In the genomic region with DNA sequence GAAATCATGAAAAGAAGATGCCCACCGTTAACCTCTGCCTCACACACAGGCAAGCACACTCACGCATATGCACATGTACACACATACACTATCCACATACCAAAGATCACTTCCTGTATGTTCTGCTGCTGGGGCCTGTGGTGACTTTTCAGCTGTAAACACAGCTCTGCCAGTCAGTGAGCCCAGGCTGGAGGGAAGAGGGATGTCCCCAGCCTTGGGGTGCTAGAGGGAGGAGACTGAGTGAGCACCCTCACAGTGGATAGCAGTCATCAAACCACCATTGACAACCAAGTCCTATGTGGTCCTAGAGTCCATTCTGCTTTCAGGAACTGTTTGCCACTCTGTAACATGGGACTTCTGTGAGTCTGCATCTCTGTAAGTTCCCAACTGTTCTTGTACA, we compare ENCODE assay signal across 14 mouse cellular contexts. TPM values are rescaled to one million over a fixed set of nuclear protein-coding genes. Genes with fewer than 3 reads are reported as not detected.
DNase-seq lines count a peak whose midpoint lies in the region; ATAC-seq and TF ChIP-seq lines count a peak whose summit lies in the region.
"Had no signal": no experiment of that assay in that cellular context is flagged by ENCODE, and none has a peak within 500 bp of the region (broad histone marks: within the 10 kb centered on the region; RNA-seq: fewer than 3 reads in every experiment).

No protein-coding gene starts in this region.

- peak overlapping the region; percentile 64; the same call in 1 of the 2 replicates for H3K27ac ChIP-seq in heart, embryonic 12.5 days (ENCODE audit: poor library complexity, severe bottlenecking)
- H3K27ac ChIP-seq in lung, embryonic 16.5 days (ENCODE audit: low read length): peak overlapping the region; percentile 68
- H3K27ac ChIP-seq in embryonic facial prominence, embryonic 10.5 days (replicated peaks): peak overlapping the region; percentile 46
- H3K27ac ChIP-seq in midbrain, postnatal 0 days (ENCODE audit: low read depth, low read length): no peak overlapping the region
- H3K27ac ChIP-seq: liver, embryonic 15.5 days had no signal

- WGBS in heart, embryonic 12.5 days: 83% methylated on average over 2 of the region's 2 CpGs
- WGBS in lung, embryonic 16.5 days: 62% methylated on average over 2 of the region's 2 CpGs
- 86% methylated on average over 2 of the region's 2 CpGs for WGBS in embryonic facial prominence, embryonic 10.5 days
- WGBS in midbrain, postnatal 0 days: 81% methylated on average over 2 of the region's 2 CpGs

- DNase-seq in heart, adult 8-10 months (ENCODE audit: low spot score): no peak
- no peak for DNase-seq in lung, postnatal 10 days
- no peak for DNase-seq in embryonic facial prominence, embryonic 10.5 days (ENCODE audit: low spot score)
- no peak for DNase-seq in gastrocnemius, adult 18-20 months (ENCODE audit: low spot score)
- no peak for DNase-seq in midbrain, postnatal 0 days (ENCODE audit: low spot score)
- DNase-seq: forebrain, postnatal 0 days had no signal

- TF ChIP-seq CTCF in midbrain, postnatal 0 days (IDR thresholded peaks at IDR 0.05): no peak

- no peak overlapping the region for H3K4me3 ChIP-seq in heart, embryonic 12.5 days
- no peak overlapping the region for H3K4me3 ChIP-seq in lung, embryonic 16.5 days (ENCODE audit: low read length)
- H3K4me3 ChIP-seq in embryonic facial prominence, embryonic 10.5 days: no peak overlapping the region
- no peak overlapping the region for H3K4me3 ChIP-seq in midbrain, postnatal 0 days (ENCODE audit: low read depth, low read length)
- H3K4me3 ChIP-seq: liver, embryonic 15.5 days had no signal

- H3K4me2 ChIP-seq in heart, embryonic 12.5 days: no peak overlapping the region
- H3K4me2 ChIP-seq in lung, embryonic 16.5 days (ENCODE audit: low read depth, low read length): no peak overlapping the region
- H3K4me2 ChIP-seq in midbrain, postnatal 0 days (ENCODE audit: low read depth, low read length, poor library complexity, severe bottlenecking): no peak overlapping the region
- H3K4me2 ChIP-seq: liver, embryonic 15.5 days had no signal

- peaks cover 15% of the 10 kb centered on the region for H3K4me1 ChIP-seq in heart, embryonic 12.5 days (replicated peaks)
- peaks cover 20% of the 10 kb centered on the region for H3K4me1 ChIP-seq in lung, embryonic 16.5 days (replicated peaks; ENCODE audit: control insufficient read depth, insufficient read depth, low read length)
- peaks cover 32% of the 10 kb centered on the region for H3K4me1 ChIP-seq in embryonic facial prominence, embryonic 10.5 days
- H3K4me1 ChIP-seq in midbrain, postnatal 0 days (ENCODE audit: insufficient read depth, low read length): 0 out of 2 replicates have a peak, but pooled peaks cover 5% of the 10 kb centered on the region

- H3K9me3 ChIP-seq in heart, embryonic 12.5 days (replicated peaks): no peaks in the 10 kb centered on the region
- no peaks in the 10 kb centered on the region for H3K9me3 ChIP-seq in lung, embryonic 16.5 days (ENCODE audit: control insufficient read depth, low read length)
- no peaks in the 10 kb centered on the region for H3K9me3 ChIP-seq in embryonic facial prominence, embryonic 10.5 days
- H3K9me3 ChIP-seq in midbrain, postnatal 0 days (ENCODE audit: low read length): no peaks in the 10 kb centered on the region
- H3K9me3 ChIP-seq: liver, embryonic 15.5 days had no signal

- no peak for ATAC-seq in heart, embryonic 12.5 days (ENCODE audit: insufficient number of reproducible peaks, low FRiP score)
- ATAC-seq in lung, embryonic 16.5 days (ENCODE audit: low read depth): no peak
- peak; percentile 16; the same call in 1 of the 2 replicates for ATAC-seq in neutrophil, adult 5-6 weeks (ENCODE audit: extremely low read depth, insufficient number of reproducible peaks, low FRiP score, poor library complexity, severe bottlenecking)
- no peak for ATAC-seq in midbrain, postnatal 0 days (ENCODE audit: low FRiP score)
- ATAC-seq: forebrain, postnatal 0 days; midbrain, embryonic 16.5 days had no signal

- no peaks in the 10 kb centered on the region for H3K27me3 ChIP-seq in heart, embryonic 12.5 days (replicated peaks)
- no peaks in the 10 kb centered on the region for H3K27me3 ChIP-seq in lung, embryonic 16.5 days (ENCODE audit: control insufficient read depth, insufficient read depth, low read depth, low read length)
- no peaks in the 10 kb centered on the region for H3K27me3 ChIP-seq in embryonic facial prominence, embryonic 10.5 days (replicated peaks; ENCODE audit: low read depth, poor library complexity, severe bottlenecking)
- no peaks in the 10 kb centered on the region for H3K27me3 ChIP-seq in midbrain, postnatal 0 days (ENCODE audit: insufficient read depth, low read length)
- H3K27me3 ChIP-seq: CH12.LX had no signal

- H3K9ac ChIP-seq in heart, embryonic 12.5 days: no peak overlapping the region
- no peak overlapping the region for H3K9ac ChIP-seq in lung, embryonic 16.5 days (ENCODE audit: low read length)
- H3K9ac ChIP-seq in midbrain, postnatal 0 days (replicated peaks; ENCODE audit: low read length, poor library complexity, severe bottlenecking): no peak overlapping the region
- H3K9ac ChIP-seq: forebrain, postnatal 0 days; liver, embryonic 15.5 days had no signal

- no peaks in the 10 kb centered on the region for H3K36me3 ChIP-seq in heart, embryonic 12.5 days
- H3K36me3 ChIP-seq in lung, embryonic 16.5 days (ENCODE audit: control insufficient read depth, insufficient read depth, low read length): no peaks in the 10 kb centered on the region
- no peaks in the 10 kb centered on the region for H3K36me3 ChIP-seq in embryonic facial prominence, embryonic 10.5 days (replicated peaks)
- H3K36me3 ChIP-seq in midbrain, postnatal 0 days (ENCODE audit: insufficient read depth, low read length): no peaks in the 10 kb centered on the region
- H3K36me3 ChIP-seq: liver, embryonic 15.5 days had no signal

RNA-seq across cellular contexts. Expression of a gene that starts 2.9 kb away (rescaled TPM):
- polyA plus RNA-seq in heart, embryonic 12.5 days (2016; fragmentation: Nextera tagmentation; extraction: Ambion mirVana): 399 and 414 TPM in 2 replicates
- total RNA-seq in heart, adult 8-10 months (2022): 100 to 1,000 TPM in 1 of 4 experiments, 10 to 100 TPM in 3; 58.6 to 106 (median 81.9) TPM
- polyA plus RNA-seq in lung, embryonic 16.5 days (2015; fragmentation: Nextera tagmentation; extraction: Ambion mirVana): 906 and 927 TPM in 2 replicates
- 749 and 797 TPM in 2 replicates for polyA plus RNA-seq in embryonic facial prominence, embryonic 10.5 days (2016; fragmentation: Nextera tagmentation; extraction: Ambion mirVana)
- 600 and 603 TPM in 2 replicates for total RNA-seq in neutrophil, adult 5-6 weeks (2017)
- total RNA-seq in gastrocnemius, adult 18-20 months (2021): 10 to 100 TPM; 23.8 to 42.5 TPM
- total RNA-seq in midbrain, postnatal 0 days (2014; rRNA removed): 82.1 and 108 TPM in 2 replicates
- 87.5 and 91.5 TPM in 2 replicates for polyA plus RNA-seq in midbrain, postnatal 0 days (2015; fragmentation: Nextera tagmentation; extraction: Ambion mirVana)

RNA-seq across cellular contexts. Expression of a gene that starts 25.1 kb away (rescaled TPM):
- 0.14 TPM in 1 of 2 replicates, not detected in the other for polyA plus RNA-seq in heart, embryonic 12.5 days (2016; fragmentation: Nextera tagmentation; extraction: Ambion mirVana)
- not detected for total RNA-seq in heart, adult 8-10 months (2022)
- polyA plus RNA-seq in lung, embryonic 16.5 days (2015; fragmentation: Nextera tagmentation; extraction: Ambion mirVana): not detected in 2 replicates
- not detected in 2 replicates for polyA plus RNA-seq in embryonic facial prominence, embryonic 10.5 days (2016; fragmentation: Nextera tagmentation; extraction: Ambion mirVana)
- 0.12 TPM in 2 replicates for total RNA-seq in neutrophil, adult 5-6 weeks (2017)
- not detected for total RNA-seq in gastrocnemius, adult 18-20 months (2021)
- total RNA-seq in midbrain, postnatal 0 days (2014; rRNA removed): not detected in 2 replicates
- polyA plus RNA-seq in midbrain, postnatal 0 days (2015; fragmentation: Nextera tagmentation; extraction: Ambion mirVana): not detected in 2 replicates
- total RNA-seq: CH12.LX; forebrain, postnatal 0 days; layer of hippocampus, postnatal 25 days had no signal
- polyA plus RNA-seq: brain, embryonic 14.5 days; forebrain, postnatal 0 days had no signal

RNA-seq across cellular contexts. Expression of a gene that starts 29.1 kb away (rescaled TPM):
- polyA plus RNA-seq in heart, embryonic 12.5 days (2016; fragmentation: Nextera tagmentation; extraction: Ambion mirVana): 72.5 and 77.5 TPM in 2 replicates
- total RNA-seq in heart, adult 8-10 months (2022): 10 to 100 TPM; 14.6 to 25.3 (median 19.5) TPM
- polyA plus RNA-seq in lung, embryonic 16.5 days (2015; fragmentation: Nextera tagmentation; extraction: Ambion mirVana): 112 and 125 TPM in 2 replicates
- polyA plus RNA-seq in embryonic facial prominence, embryonic 10.5 days (2016; fragmentation: Nextera tagmentation; extraction: Ambion mirVana): 130 and 139 TPM in 2 replicates
- 510 and 563 TPM in 2 replicates for total RNA-seq in neutrophil, adult 5-6 weeks (2017)
- 10 to 100 TPM in 1 of 2 experiments, 1 to 10 TPM in 1; 8.9 to 10.6 TPM for total RNA-seq in gastrocnemius, adult 18-20 months (2021)
- total RNA-seq in midbrain, postnatal 0 days (2014; rRNA removed): 32.9 and 43.0 TPM in 2 replicates
- polyA plus RNA-seq in midbrain, postnatal 0 days (2015; fragmentation: Nextera tagmentation; extraction: Ambion mirVana): 66.7 and 66.9 TPM in 2 replicates

RNA-seq across cellular contexts. Expression of a gene that starts 48.9 kb away (rescaled TPM):
- not detected in 2 replicates for polyA plus RNA-seq in heart, embryonic 12.5 days (2016; fragmentation: Nextera tagmentation; extraction: Ambion mirVana)
- total RNA-seq in heart, adult 8-10 months (2022): not detected
- polyA plus RNA-seq in lung, embryonic 16.5 days (2015; fragmentation: Nextera tagmentation; extraction: Ambion mirVana): not detected in 2 replicates
- polyA plus RNA-seq in embryonic facial prominence, embryonic 10.5 days (2016; fragmentation: Nextera tagmentation; extraction: Ambion mirVana): 0.04 TPM in 1 of 2 replicates, not detected in the other
- 0.61 TPM in 1 of 2 replicates, not detected in the other for total RNA-seq in neutrophil, adult 5-6 weeks (2017)
- total RNA-seq in gastrocnemius, adult 18-20 months (2021): not detected
- not detected in 2 replicates for total RNA-seq in midbrain, postnatal 0 days (2014; rRNA removed)
- polyA plus RNA-seq in midbrain, postnatal 0 days (2015; fragmentation: Nextera tagmentation; extraction: Ambion mirVana): not detected in 2 replicates
- total RNA-seq: CH12.LX; forebrain, postnatal 0 days; layer of hippocampus, postnatal 25 days had no signal
- polyA plus RNA-seq: brain, embryonic 14.5 days; forebrain, postnatal 0 days; liver, embryonic 15.5 days; midbrain, embryonic 16.5 days had no signal

RNA-seq across cellular contexts. Expression of a gene that starts 57.5 kb away (rescaled TPM):
- 0.09 TPM in 1 of 2 replicates, not detected in the other for polyA plus RNA-seq in heart, embryonic 12.5 days (2016; fragmentation: Nextera tagmentation; extraction: Ambion mirVana)
- not detected for total RNA-seq in heart, adult 8-10 months (2022)
- 0.41 and 0.60 TPM in 2 replicates for polyA plus RNA-seq in lung, embryonic 16.5 days (2015; fragmentation: Nextera tagmentation; extraction: Ambion mirVana)
- not detected in 2 replicates for polyA plus RNA-seq in embryonic facial prominence, embryonic 10.5 days (2016; fragmentation: Nextera tagmentation; extraction: Ambion mirVana)
- 38.6 and 47.4 TPM in 2 replicates for total RNA-seq in neutrophil, adult 5-6 weeks (2017)
- not detected for total RNA-seq in gastrocnemius, adult 18-20 months (2021)
- total RNA-seq in midbrain, postnatal 0 days (2014; rRNA removed): 0.24 and 0.55 TPM in 2 replicates
- polyA plus RNA-seq in midbrain, postnatal 0 days (2015; fragmentation: Nextera tagmentation; extraction: Ambion mirVana): not detected in 2 replicates
- total RNA-seq: forebrain, postnatal 0 days; layer of hippocampus, postnatal 25 days had no signal
- polyA plus RNA-seq: forebrain, postnatal 0 days; midbrain, embryonic 16.5 days had no signal

Comparison
In these comparisons a context has a peak if more than half of its experiments do, and no peak if none do; other contexts are left out.
1. RNA of a gene that starts 29.1 kb away (total RNA-seq): 510 to 563 TPM in neutrophil, adult 5-6 weeks; 32.9 to 43.0 TPM in midbrain, postnatal 0 days, 14.6 to 25.3 TPM in heart, adult 8-10 months and 8.9 to 10.6 TPM in gastrocnemius, adult 18-20 months; every median in the first group is over 10 times any median in the second.